Mouse (Mus musculus) small intestine, adult 2 months (tissue): Measurements from ENCODE around the gene Cdc20. TPM values are rescaled to one million over a fixed set of nuclear protein-coding genes. Genes with fewer than 3 reads are reported as not detected.
A peak's percentile ranks its signal among the peaks of the same experiment; 100 is the strongest.

Experiments
- H3K27ac ChIP-seq: fragments of 200-500 bp; 2 replicates; pipeline ENCODE4 v1.5.1; 2012; ENCODE audit warnings: low read depth, low read length, control low read depth, inconsistent platforms; ENCODE audit not compliant: insufficient read depth
- H3K27me3 ChIP-seq: fragments of 200-500 bp; 2 replicates; pipeline ENCODE4 v1.6.1; 2012; ENCODE audit warnings: mild to moderate bottlenecking, moderate library complexity, low read length, inconsistent platforms; ENCODE audit not compliant: control insufficient read depth, insufficient read depth
- H3K36me3 ChIP-seq: fragments of 200-500 bp; 2 replicates; pipeline ENCODE4 v1.6.1; 2012; ENCODE audit warnings: mild to moderate bottlenecking, low read length, control low read depth, inconsistent platforms; ENCODE audit not compliant: control insufficient read depth, insufficient read depth
- H3K4me1 ChIP-seq: fragments of 200-500 bp; 2 replicates; pipeline ENCODE4 v1.6.1; 2012; ENCODE audit warnings: low read length, inconsistent platforms, mixed read lengths; ENCODE audit not compliant: control insufficient read depth, insufficient read depth, insufficient read length
- H3K4me3 ChIP-seq: fragments of 200-500 bp; 2 replicates; pipeline ENCODE4 v1.5.1; 2012; ENCODE audit warnings: low read depth, mild to moderate bottlenecking, control low read depth, inconsistent platforms, low read length, moderate library complexity
- CTCF ChIP-seq: fragments of 200-500 bp; IDR thresholded peaks from 2 replicates; pipeline ENCODE4 v1.5.1; 2012; ENCODE audit warnings: low read depth, mild to moderate bottlenecking, control low read depth, inconsistent platforms, low read length, moderate library complexity, mixed read lengths; ENCODE audit not compliant: insufficient replicate concordance, insufficient read length; ENCODE audit errors: extremely low read depth
- POLR2A ChIP-seq: fragments of 200-500 bp; IDR thresholded peaks from 2 replicates; pipeline ENCODE4 v1.6.1; 2012; ENCODE audit warnings: low read depth, mild to moderate bottlenecking, control low read depth, inconsistent platforms, low read length, moderate library complexity
- WGBS: fragments of 180-500 bp; shearing (Covaris S2); methylation state at CpG from one replicate; pipeline ENCODE4 v1.1.7; 2018; 5-methylcytosine and 5-hydroxymethylcytosine counted together
- polyA plus RNA-seq: library from polyadenylated mRNA; depleted of rRNA; stranded (reverse); fragments of >200 nt; gene quantifications from 2 replicates; pipeline ENCODE4 v1.2.3, GENCODE M21; 2012

Gene Cdc20
- polyA plus RNA-seq, 1 experiment: 42.8 TPM

DNA sequence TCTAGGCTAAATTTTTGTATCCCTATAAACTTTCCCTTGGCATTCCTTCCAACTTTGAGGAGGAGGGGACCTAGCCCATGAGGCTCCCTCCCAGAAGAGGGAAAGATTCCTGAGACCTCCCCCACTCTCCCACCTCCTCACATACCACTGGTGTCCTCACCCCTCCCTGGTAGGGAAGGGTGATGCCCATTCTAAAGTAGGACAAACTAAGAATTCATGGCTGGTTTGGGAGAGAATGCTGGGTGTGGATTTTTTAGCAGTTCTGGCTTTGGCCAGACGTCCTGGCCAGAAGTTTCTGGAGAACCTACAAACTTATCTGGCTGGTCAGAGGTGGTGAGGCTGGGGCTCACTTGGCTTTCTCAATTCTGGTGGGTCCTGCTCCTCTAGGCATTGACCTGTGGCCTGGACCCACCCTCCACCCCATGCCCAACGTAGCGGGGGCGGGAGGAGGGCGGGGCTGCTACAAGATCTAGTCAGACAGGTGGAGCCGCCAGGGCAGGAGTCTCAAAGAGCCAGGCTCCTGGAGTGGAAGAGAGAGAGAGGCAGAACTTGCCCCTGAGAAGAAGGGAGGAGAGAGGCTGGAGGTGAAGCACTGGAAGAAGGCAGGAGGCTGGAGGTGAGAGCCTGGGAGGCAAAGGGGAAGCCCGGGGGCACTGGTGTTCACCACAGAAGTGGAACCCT lies 7.8 kb downstream of the Cdc20 start:
- WGBS: 14% methylated on average over 7 of the region's 7 CpGs
- Histone ChIP-seq H3K4me3 (peak overlapping the region; percentile 92), H3K36me3 (peaks cover 26% of the 10 kb centered on the region), H3K4me1 (peaks cover 16% of the 10 kb centered on the region), H3K27ac (peak overlapping the region; percentile 95), H3K27me3 (no peaks in the 10 kb centered on the region)
- peak; percentile 84; the same call in 1 of the 2 replicates for TF ChIP-seq POLR2A
- no peak for TF ChIP-seq CTCF

GRCm38 (mm10) chr4:118428531-118429214 lies 8.5 kb downstream of the Cdc20 start:
- TF ChIP-seq POLR2A: no peak; the same call in 1 of the 2 replicates
- no peak for TF ChIP-seq CTCF
- Histone ChIP-seq H3K27ac (peak overlapping the region; percentile 95), H3K36me3 (peaks cover 26% of the 10 kb centered on the region), H3K4me1 (peaks cover 16% of the 10 kb centered on the region), H3K4me3 (peak overlapping the region; percentile 92), H3K27me3 (no peaks in the 10 kb centered on the region)
- WGBS: 10% methylated on average over 15 of the region's 15 CpGs

DNA sequence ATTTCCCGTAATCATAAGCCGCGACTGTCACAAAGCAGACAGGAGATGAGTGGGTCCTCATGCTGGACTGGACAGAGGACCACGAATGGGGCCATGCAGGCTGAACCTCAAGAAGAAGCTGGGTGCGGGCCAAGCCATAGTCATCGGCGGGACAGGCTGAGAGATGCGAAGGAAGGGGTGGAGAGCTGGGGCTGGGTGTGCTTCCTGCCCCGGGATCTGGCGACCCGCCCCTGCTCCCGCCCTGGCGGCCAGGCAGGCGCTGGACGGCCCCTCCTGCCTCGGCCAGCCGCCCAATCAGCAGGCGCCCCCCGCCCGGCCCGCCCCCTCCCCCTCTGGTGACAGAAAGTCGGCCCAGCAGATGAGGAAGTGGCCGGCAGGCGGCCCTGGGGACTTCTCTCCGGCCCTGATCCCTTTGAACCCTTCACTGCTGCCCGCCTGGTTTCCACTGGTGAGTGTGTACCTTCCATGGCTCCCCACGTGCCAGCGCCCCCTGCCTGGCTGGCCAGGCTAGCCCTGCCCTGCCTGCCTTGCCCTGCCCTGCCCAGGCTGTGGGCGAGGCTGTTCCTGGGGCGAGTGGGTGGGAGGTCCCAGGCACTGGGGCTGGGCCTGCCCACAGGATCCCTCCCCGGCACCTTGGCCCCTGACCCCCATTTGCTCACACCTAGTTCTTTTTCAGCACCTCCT lies 9.2 kb downstream of the Cdc20 start, which contains the start of gene Elovl1:
TSS of gene Elovl1 (plus strand) at position 326 of the 684 bp plus-strand sequence.
- TF ChIP-seq CTCF (peak; percentile 43; the same call in 1 of the 2 replicates), POLR2A (peak; percentile 69; the same call in 1 of the 2 replicates)
- H3K4me3 ChIP-seq: peak within 1 kb of the TSS; percentile 92
- WGBS: under 1% methylated on average over 30 of the region's 31 CpGs

DNA sequence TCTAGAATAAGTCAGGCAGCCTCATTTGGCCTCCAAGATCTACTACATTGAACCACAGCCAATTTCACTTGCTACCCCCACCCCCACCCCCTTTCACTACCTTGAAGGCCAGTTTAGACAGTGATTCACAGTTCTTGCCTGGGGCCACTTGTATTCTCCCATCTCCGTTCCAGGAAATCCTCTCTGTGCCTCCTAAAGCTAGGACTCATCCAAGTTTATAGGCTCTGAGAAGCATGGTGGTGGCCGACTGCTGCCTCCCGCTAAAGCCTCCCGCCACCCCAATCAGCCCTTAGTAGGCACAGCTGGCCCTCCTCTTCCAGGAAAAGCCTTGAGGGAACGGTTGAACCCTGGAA lies 9.8 kb downstream of the Cdc20 start:
- peak overlapping the region; percentile 75 for H3K27ac ChIP-seq
- H3K36me3 ChIP-seq: peaks cover 19% of the 10 kb centered on the region
- no peaks in the 10 kb centered on the region for H3K27me3 ChIP-seq
- peak overlapping the region; percentile 92 for H3K4me3 ChIP-seq
- 4% methylated on average over 5 of the region's 5 CpGs for WGBS
- H3K4me1 ChIP-seq: peaks cover 16% of the 10 kb centered on the region
- TF ChIP-seq POLR2A: no peak
- no peak for TF ChIP-seq CTCF

More for the DNA sequence above, 9.2 kb downstream of the Cdc20 start, which contains the start of gene Elovl1:
- Histone ChIP-seq H3K4me1 (peaks cover 16% of the 10 kb centered on the region), H3K36me3 (peaks cover 24% of the 10 kb centered on the region), H3K27ac (peak within 1 kb of the TSS; percentile 95), H3K27me3 (no peaks in the 10 kb centered on the region)

DNA sequence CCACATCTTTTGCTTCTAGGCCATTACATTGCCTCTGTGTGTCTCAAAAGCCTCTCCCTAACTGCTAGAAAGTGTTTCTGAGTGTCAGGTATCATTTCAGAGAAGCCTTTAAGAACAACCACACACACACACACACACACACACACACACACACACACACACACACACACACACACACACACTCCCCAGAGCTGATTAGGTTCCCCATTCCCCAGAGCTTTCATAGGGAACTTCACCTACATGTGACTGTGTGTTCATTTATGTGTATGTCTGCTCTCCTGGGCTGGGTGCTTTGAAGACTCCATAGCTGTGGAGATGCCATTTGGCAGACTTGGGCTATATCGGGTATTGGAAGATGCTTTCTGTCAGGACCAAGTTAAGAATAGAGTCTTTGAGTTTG lies 11.8 kb downstream of the Cdc20 start:
- H3K4me1 ChIP-seq: peaks cover 19% of the 10 kb centered on the region; the same call in 1 of the 2 replicates
- H3K36me3 ChIP-seq: no peaks in the 10 kb centered on the region
- H3K4me3 ChIP-seq: no peak overlapping the region
- TF ChIP-seq CTCF (no peak), POLR2A (no peak)
- H3K27me3 ChIP-seq: no peaks in the 10 kb centered on the region
- H3K27ac ChIP-seq: no peak overlapping the region
- 88% methylated on average over 1 of the region's 1 CpGs for WGBS

DNA sequence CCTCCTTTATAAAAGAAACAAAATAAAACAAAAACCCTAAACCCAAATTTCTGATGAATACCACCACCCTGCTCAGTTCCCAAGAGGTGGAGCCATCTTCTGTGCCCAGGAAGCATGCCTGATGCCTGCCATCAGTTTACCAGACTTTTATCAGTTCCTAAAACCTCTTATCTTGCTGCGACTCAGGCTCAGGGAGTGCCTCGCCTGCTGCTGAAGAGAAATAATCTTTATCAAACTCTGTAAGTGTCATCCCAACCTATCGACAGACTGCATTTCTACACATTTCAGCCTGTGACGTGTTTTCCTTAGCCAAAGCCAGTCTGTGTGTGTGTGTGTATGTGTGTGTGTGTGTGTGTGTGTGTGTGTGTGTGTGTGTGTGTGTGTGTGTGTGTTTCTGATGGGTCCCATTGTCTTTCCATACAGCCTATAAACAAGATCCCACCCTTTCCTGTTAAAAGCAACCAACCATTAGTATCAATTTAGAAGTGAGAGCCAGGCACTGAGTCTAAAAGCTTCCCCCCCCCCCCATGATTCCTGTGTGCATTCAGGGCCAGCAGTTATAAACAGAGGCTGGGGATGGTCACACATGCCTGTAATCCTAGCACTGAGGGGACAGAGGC lies 12.5 kb downstream of the Cdc20 start:
- 0 out of 2 replicates have a peak, but pooled peaks cover 1% of the 10 kb centered on the region for H3K36me3 ChIP-seq
- H3K4me3 ChIP-seq: no peak overlapping the region
- 68% methylated on average over 4 of the region's 4 CpGs for WGBS
- H3K4me1 ChIP-seq: peaks cover 15% of the 10 kb centered on the region; the same call in 1 of the 2 replicates
- TF ChIP-seq CTCF (no peak), POLR2A (no peak)
- no peak overlapping the region for H3K27ac ChIP-seq
- no peaks in the 10 kb centered on the region for H3K27me3 ChIP-seq
